ENCODE assay signal across 19 mouse cellular contexts in genomic region chr14:16728175-16728838, GRCm38 (mm10).
DNase-seq lines count a peak whose midpoint lies in the region; ATAC-seq and TF ChIP-seq lines count a peak whose summit lies in the region.
"Had no signal": no experiment of that assay in that cellular context is flagged by ENCODE, and none has a peak within 500 bp of the region (broad histone marks: within the 10 kb centered on the region; RNA-seq: fewer than 3 reads in every experiment).

No protein-coding gene starts in this region.

- no peak overlapping the region for H3K9ac ChIP-seq in kidney, embryonic 16.5 days (replicated peaks; ENCODE audit: low read length)
- H3K9ac ChIP-seq in midbrain, postnatal 0 days (replicated peaks; ENCODE audit: low read length, poor library complexity, severe bottlenecking) = no peak overlapping the region
- no peak overlapping the region for H3K9ac ChIP-seq in midbrain, embryonic 14.5 days (replicated peaks; ENCODE audit: low read length)
- H3K9ac ChIP-seq in intestine, embryonic 16.5 days (ENCODE audit: low read depth, low read length) = no peak overlapping the region
- H3K9ac ChIP-seq in stomach, postnatal 0 days (ENCODE audit: low read length) = no peak overlapping the region
- no peak overlapping the region for H3K9ac ChIP-seq in neural tube, embryonic 15.5 days (replicated peaks)
- H3K9ac ChIP-seq: heart, embryonic 12.5 days; limb, embryonic 15.5 days; neural tube, embryonic 13.5 days had no signal

- H3K4me2 ChIP-seq in kidney, embryonic 16.5 days (replicated peaks; ENCODE audit: low read depth, low read length) = no peak overlapping the region
- no peak overlapping the region for H3K4me2 ChIP-seq in midbrain, postnatal 0 days (ENCODE audit: low read depth, low read length, poor library complexity, severe bottlenecking)
- no peak overlapping the region for H3K4me2 ChIP-seq in midbrain, embryonic 14.5 days (ENCODE audit: low read length)
- H3K4me2 ChIP-seq in intestine, embryonic 16.5 days (ENCODE audit: low read depth, low read length) = no peak overlapping the region
- no peak overlapping the region for H3K4me2 ChIP-seq in stomach, postnatal 0 days (replicated peaks; ENCODE audit: low read depth)
- no peak overlapping the region for H3K4me2 ChIP-seq in neural tube, embryonic 15.5 days
- H3K4me2 ChIP-seq: heart, embryonic 12.5 days; limb, embryonic 15.5 days; neural tube, embryonic 13.5 days had no signal

- H3K4me1 ChIP-seq in kidney, embryonic 16.5 days (ENCODE audit: insufficient read depth, low read length) = peaks cover 5% of the 10 kb centered on the region
- H3K4me1 ChIP-seq in midbrain, postnatal 0 days (ENCODE audit: insufficient read depth, low read length) = 0 out of 2 replicates have a peak, but pooled peaks cover 3% of the 10 kb centered on the region
- H3K4me1 ChIP-seq in midbrain, embryonic 14.5 days (ENCODE audit: control insufficient read depth, insufficient read depth, low read length) = peaks cover 4% of the 10 kb centered on the region; the same call in 1 of the 2 replicates
- peaks cover 8% of the 10 kb centered on the region for H3K4me1 ChIP-seq in intestine, embryonic 16.5 days (ENCODE audit: control insufficient read depth, insufficient read depth, low read length)
- no peaks in the 10 kb centered on the region for H3K4me1 ChIP-seq in stomach, postnatal 0 days (replicated peaks; ENCODE audit: control insufficient read depth, insufficient read depth)
- H3K4me1 ChIP-seq in neural tube, embryonic 15.5 days = peaks cover 5% of the 10 kb centered on the region
- H3K4me1 ChIP-seq: heart, embryonic 12.5 days had no signal

- H3K36me3 ChIP-seq in kidney, embryonic 16.5 days (ENCODE audit: insufficient read depth, low read length) = no peaks in the 10 kb centered on the region
- H3K36me3 ChIP-seq in midbrain, postnatal 0 days (ENCODE audit: insufficient read depth, low read length) = no peaks in the 10 kb centered on the region
- no peaks in the 10 kb centered on the region for H3K36me3 ChIP-seq in midbrain, embryonic 14.5 days (ENCODE audit: control insufficient read depth, insufficient read depth, low read length)
- H3K36me3 ChIP-seq in intestine, embryonic 16.5 days (ENCODE audit: control insufficient read depth, insufficient read depth, low read length) = no peaks in the 10 kb centered on the region
- H3K36me3 ChIP-seq in stomach, postnatal 0 days (ENCODE audit: control insufficient read depth, insufficient read depth, low read length) = no peaks in the 10 kb centered on the region
- H3K36me3 ChIP-seq in neural tube, embryonic 15.5 days = no peaks in the 10 kb centered on the region
- H3K36me3 ChIP-seq: G1E; heart, embryonic 12.5 days; limb, embryonic 15.5 days; neural tube, embryonic 13.5 days had no signal

- no peaks in the 10 kb centered on the region for H3K9me3 ChIP-seq in kidney, embryonic 16.5 days (ENCODE audit: low read length)
- no peaks in the 10 kb centered on the region for H3K9me3 ChIP-seq in midbrain, postnatal 0 days (ENCODE audit: low read length)
- no peaks in the 10 kb centered on the region for H3K9me3 ChIP-seq in midbrain, embryonic 14.5 days (ENCODE audit: control insufficient read depth, low read length)
- no peaks in the 10 kb centered on the region for H3K9me3 ChIP-seq in intestine, embryonic 16.5 days (ENCODE audit: control insufficient read depth, low read length)
- H3K9me3 ChIP-seq in stomach, postnatal 0 days (ENCODE audit: control insufficient read depth, low read length) = no peaks in the 10 kb centered on the region
- H3K9me3 ChIP-seq in neural tube, embryonic 15.5 days (replicated peaks) = no peaks in the 10 kb centered on the region
- H3K9me3 ChIP-seq: G1E; heart, embryonic 12.5 days; limb, embryonic 15.5 days; neural tube, embryonic 13.5 days had no signal

- peak overlapping the region; percentile 59; the same call in 1 of the 2 replicates for H3K27ac ChIP-seq in kidney, embryonic 16.5 days (ENCODE audit: low read length)
- H3K27ac ChIP-seq in midbrain, postnatal 0 days (ENCODE audit: low read depth, low read length) = no peak overlapping the region
- H3K27ac ChIP-seq in midbrain, embryonic 14.5 days (replicated peaks; ENCODE audit: low read depth, low read length) = no peak overlapping the region
- no peak overlapping the region for H3K27ac ChIP-seq in intestine, embryonic 16.5 days (ENCODE audit: low read length)
- no peak overlapping the region for H3K27ac ChIP-seq in stomach, postnatal 0 days (replicated peaks)
- H3K27ac ChIP-seq in neural tube, embryonic 15.5 days (replicated peaks) = no peak overlapping the region
- H3K27ac ChIP-seq: limb, embryonic 15.5 days; neural tube, embryonic 13.5 days had no signal

- H3K27me3 ChIP-seq in kidney, embryonic 16.5 days (ENCODE audit: insufficient read depth, low read length) = no peaks in the 10 kb centered on the region
- no peaks in the 10 kb centered on the region for H3K27me3 ChIP-seq in midbrain, postnatal 0 days (ENCODE audit: insufficient read depth, low read length)
- no peaks in the 10 kb centered on the region for H3K27me3 ChIP-seq in midbrain, embryonic 14.5 days (ENCODE audit: control insufficient read depth, insufficient read depth, low read length)
- H3K27me3 ChIP-seq in intestine, embryonic 16.5 days (replicated peaks; ENCODE audit: control insufficient read depth, insufficient read depth, low read length) = no peaks in the 10 kb centered on the region
- H3K27me3 ChIP-seq in stomach, postnatal 0 days (ENCODE audit: control insufficient read depth, insufficient read depth, low read length) = no peaks in the 10 kb centered on the region
- H3K27me3 ChIP-seq in neural tube, embryonic 15.5 days (replicated peaks) = no peaks in the 10 kb centered on the region
- H3K27me3 ChIP-seq: heart, embryonic 12.5 days; neural tube, embryonic 13.5 days had no signal

- no peak for TF ChIP-seq CTCF in midbrain, postnatal 0 days (IDR thresholded peaks at IDR 0.05)
- TF ChIP-seq CTCF in stomach, postnatal 0 days (IDR thresholded peaks at IDR 0.05; ENCODE audit: low read depth) = no peak

- 82% methylated on average over 2 of the region's 2 CpGs for WGBS in kidney, embryonic 16.5 days
- WGBS in midbrain, postnatal 0 days = 97% methylated on average over 2 of the region's 2 CpGs
- WGBS in midbrain, embryonic 14.5 days = 92% methylated on average over 2 of the region's 2 CpGs
- WGBS in intestine, embryonic 16.5 days = 82% methylated on average over 2 of the region's 2 CpGs
- 74% methylated on average over 2 of the region's 2 CpGs for WGBS in stomach, postnatal 0 days
- 90% methylated on average over 2 of the region's 2 CpGs for WGBS in neural tube, embryonic 15.5 days

- no peak for TF ChIP-seq EP300 in stomach, postnatal 0 days (optimal IDR thresholded peaks at IDR 0.05)

- no peak for DNase-seq in kidney, adult 18-20 months
- no peak for DNase-seq in midbrain, postnatal 0 days (ENCODE audit: low spot score)
- no peak for DNase-seq in midbrain, embryonic 14.5 days
- no peak for DNase-seq in stomach, postnatal 0 days (ENCODE audit: low spot score)
- no peak for DNase-seq in heart, postnatal 4 days
- DNase-seq: adrenal gland, adult 8-10 months; cerebellum, adult 11 months; cerebellum, postnatal 25 days; heart, postnatal 36 days had no signal

- H3K4me3 ChIP-seq in kidney, embryonic 16.5 days (ENCODE audit: low read length) = no peak overlapping the region
- H3K4me3 ChIP-seq in midbrain, postnatal 0 days (ENCODE audit: low read depth, low read length) = no peak overlapping the region
- H3K4me3 ChIP-seq in midbrain, embryonic 14.5 days (replicated peaks; ENCODE audit: low read depth, low read length) = no peak overlapping the region
- no peak overlapping the region for H3K4me3 ChIP-seq in intestine, embryonic 16.5 days (ENCODE audit: low read length)
- no peak overlapping the region for H3K4me3 ChIP-seq in stomach, postnatal 0 days (ENCODE audit: low read depth, low read length)
- H3K4me3 ChIP-seq in neural tube, embryonic 15.5 days (replicated peaks) = no peak overlapping the region
- H3K4me3 ChIP-seq: erythroblast, embryonic 14.5 days; heart, embryonic 12.5 days; limb, embryonic 15.5 days; neural tube, embryonic 13.5 days had no signal

- peak; percentile 89 for ATAC-seq in kidney, embryonic 16.5 days (ENCODE audit: low FRiP score, low TSS enrichment)
- 0 out of 2 replicates have a peak, but pooled peaks have one; percentile 38 for ATAC-seq in midbrain, postnatal 0 days (ENCODE audit: low FRiP score)
- no peak for ATAC-seq in midbrain, embryonic 14.5 days (ENCODE audit: low FRiP score, low TSS enrichment)
- peak; percentile 93 for ATAC-seq in intestine, embryonic 16.5 days
- ATAC-seq in stomach, postnatal 0 days (ENCODE audit: low FRiP score, low TSS enrichment) = 0 out of 2 replicates have a peak, but pooled peaks have one; percentile 15
- no peak for ATAC-seq in neural tube, embryonic 15.5 days (ENCODE audit: low FRiP score)
- ATAC-seq: CD4-positive, CD25-positive, alpha-beta regulatory T cell, adult 4 months; forebrain, embryonic 14.5 days had no signal

Comparison
In these comparisons a context has a peak if more than half of its experiments do, and no peak if none do; other contexts are left out.
1. ATAC-seq: peak in kidney, embryonic 16.5 days (single experiment), midbrain, postnatal 0 days (single experiment), intestine, embryonic 16.5 days (single experiment) and stomach, postnatal 0 days (single experiment); none in midbrain, embryonic 14.5 days (single experiment) and neural tube, embryonic 15.5 days (single experiment).